Mouse (Mus musculus) urinary bladder, postnatal 4 days (tissue): ENCODE measurements at regions not wholly inside any gene's neighbourhood (a gene's known extent, or its start where the extent isn't known, plus 50 kb on each side); places are given as distances from the start of the nearest gene placed in this dataset.

ENCODE experiments used
- DNase-seq, 2 experiments: peaks; one replicate each; pipeline ENCODE4 v3.0.0; 2021 to 2022; ENCODE audit warnings: low spot score in 2 of 2

DNA sequence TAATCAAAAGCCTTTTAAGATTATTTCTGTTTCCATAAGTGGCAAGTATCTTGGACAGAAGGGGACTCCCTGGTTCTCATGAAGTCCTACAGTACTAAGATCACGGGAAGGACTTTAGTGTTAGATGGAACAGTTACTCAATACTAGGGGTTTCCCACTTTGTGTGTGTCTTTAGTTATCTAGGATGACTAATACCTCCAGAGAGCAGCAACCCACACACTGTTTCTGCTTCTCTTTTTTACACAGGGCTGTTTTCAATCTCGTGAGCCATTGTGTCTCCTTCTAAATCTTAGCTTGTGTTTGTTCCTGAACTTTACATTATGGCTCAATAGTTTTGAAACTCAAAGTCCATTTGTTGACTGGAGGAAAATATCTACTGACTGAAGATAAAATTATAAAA is 496.5 kb upstream of the Impg1 start:
- no peak for DNase-seq

DNA sequence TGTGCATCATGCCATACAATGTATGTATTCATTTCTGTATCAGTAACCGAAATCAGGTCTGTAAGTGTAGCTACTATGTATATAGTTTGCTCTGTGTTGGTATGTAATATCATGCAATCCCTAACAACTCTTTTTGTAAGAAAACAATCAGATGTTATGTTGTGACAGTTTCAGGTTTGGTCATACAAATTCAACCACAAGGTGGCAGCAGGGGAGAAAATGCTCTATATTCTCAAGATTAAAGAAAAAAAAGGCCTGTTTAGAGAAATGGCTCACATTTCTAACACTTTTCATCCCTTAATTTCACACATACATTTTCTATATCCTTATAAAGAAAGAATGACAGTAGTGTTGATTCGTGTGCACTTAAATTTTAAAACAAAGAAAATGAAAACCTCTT is 477.7 kb upstream of the Impg1 start:
- no peak for DNase-seq

DNA sequence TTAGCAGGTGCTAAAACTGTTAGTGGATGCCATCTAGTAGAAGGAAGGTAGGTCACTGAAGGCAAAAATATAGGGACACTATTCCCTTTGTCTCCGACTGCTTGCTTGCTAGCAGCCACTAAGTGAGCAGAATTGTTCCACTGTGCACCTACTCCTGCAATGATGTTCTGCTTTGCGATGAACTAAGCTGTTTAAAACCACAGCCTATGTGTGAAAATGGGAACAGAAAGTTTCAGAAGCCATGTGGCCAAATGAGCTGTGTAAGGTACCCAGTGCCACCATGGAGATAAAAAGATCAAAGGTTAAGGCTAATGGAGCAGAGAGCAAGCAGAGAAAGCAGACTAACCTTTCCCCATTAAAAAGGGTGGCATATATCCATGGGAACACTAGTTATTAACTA is 476.1 kb upstream of the Impg1 start:
- no peak for DNase-seq

DNA sequence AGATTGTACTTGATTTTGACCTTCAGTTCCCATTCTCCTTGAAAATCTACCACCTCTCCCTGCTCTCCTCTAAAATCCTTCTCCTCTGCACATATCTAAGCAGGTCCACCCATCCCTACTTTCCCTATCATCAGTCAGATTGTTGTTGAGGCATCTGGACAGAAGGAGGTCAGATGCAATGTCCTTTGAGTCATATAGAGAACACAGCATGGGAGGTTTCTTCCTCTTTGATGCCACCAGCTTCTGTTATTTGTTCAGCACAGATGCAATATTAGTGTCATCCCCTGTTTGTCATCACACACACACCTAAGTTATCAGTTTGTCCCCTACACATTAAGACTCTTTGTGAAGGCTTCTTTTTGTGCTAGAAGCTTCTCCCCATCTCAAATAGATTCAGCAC is 473.0 kb upstream of the Impg1 start:
- no peak for DNase-seq

DNA sequence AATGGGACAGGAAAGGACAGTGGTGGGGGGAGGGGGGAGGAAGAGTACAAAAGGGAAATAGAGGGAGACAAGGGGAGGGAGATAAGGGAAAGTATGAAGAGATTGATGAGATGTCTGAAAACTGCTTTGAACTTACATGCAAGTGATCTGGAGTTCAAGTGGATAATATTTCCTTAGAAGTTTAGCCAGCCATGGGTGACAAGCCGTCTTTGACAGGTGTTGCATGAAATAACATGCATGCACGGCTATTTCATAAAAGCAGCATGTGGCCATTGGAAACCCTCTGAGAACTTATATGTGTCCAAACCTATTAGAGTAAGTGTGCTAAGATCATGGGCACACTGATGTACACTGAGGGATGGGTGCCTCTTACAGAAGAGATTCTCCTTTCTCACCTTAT is 465.3 kb upstream of the Impg1 start:
- DNase-seq: no peak

DNA sequence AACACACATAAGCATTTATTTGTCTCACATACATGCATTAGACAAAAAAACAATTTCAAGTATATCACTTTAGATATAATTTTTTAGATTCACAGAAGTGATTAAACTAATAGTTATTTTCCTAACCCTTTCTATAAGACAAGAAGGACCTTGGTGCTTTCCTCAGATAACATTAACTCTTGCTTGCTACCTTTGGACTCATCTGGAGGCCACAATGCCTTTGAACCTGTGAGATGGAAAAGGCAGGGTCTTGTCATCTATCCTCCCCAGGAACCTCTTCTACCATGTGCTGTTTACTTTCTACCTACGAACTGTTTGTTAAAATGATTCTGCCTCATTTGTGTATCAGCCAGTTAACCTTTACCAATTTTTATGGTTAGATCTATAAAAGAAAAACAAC is 455.0 kb upstream of the Impg1 start:
- no peak for DNase-seq

DNA sequence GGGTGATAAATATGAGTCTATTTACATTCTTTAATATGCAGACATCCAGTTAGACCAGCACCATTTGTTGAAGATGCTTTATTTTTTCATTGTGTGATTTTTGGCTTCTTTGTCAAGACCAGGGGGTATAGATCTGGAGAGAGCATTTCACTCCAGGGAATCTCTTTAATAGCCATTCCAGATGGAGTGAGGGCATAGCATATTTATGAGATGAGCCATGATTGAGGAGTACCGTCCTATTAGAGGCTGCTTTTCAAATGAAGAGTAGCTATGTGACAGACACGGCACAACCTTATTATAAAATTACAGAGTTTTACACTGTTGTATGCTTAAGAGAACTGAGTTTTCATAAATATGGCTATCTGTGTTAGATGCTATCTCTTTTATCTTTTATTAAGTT is 448.6 kb upstream of the Impg1 start:
- DNase-seq: no peak

DNA sequence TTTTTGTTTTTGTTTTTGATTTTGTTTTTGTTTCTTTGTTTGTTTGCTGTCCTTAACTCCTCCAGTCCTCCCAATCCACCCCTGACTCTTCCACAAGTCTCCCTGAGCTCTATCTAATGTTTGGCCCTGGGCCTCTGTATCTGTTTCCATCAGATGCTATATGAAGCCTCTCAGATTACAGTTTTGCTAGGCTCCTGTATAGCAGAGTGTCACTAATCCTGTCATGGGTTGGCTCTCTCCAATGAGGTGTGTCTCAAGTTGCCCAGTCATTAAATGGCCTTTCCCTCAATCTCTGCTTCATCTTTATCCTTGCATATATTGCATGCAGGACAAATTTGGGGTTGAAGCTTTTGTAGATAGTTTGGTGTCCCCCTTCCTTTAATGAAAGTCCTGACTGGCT is 446.9 kb upstream of the Impg1 start:
- no peak for DNase-seq

DNA sequence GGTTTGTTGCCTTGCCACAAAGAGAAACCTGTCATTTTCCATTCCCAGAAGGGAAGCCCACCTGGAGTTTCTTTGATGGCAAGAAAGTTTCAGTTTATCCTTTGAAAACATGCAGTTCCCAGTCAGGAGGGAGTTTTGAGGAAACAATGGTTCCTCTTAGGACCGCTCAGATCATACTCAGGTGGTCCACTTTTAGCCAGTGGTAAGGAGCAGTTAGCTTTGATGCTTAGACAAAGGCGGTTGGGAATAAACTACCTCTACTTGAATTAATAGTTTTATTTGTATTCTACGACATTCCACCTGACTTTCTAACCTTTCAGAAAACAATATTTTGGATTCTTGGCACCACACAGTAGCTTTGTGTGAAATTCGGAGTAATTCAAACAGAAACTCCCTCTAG is 401.5 kb upstream of the Impg1 start:
- DNase-seq: no peak

DNA sequence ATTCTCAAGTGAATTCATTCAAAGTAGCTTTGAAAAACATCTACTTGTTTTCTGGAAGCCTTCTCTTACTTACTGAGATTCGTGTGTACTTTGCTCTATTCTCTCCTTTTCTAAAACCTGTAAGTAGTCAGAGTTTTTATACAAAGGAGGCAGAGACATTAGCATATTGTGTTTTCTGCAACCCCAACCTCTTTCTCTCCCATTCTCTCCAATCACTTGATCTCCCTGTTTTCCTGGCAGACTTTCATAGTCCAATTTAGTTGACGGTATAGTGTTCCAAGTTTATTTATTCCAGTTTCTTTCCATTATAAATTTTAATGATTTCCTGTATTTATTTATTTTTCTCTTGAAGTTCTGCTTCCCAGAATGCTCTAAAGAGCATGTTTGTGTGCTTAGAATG is 393.7 kb upstream of the Impg1 start:
- DNase-seq: no peak

DNA sequence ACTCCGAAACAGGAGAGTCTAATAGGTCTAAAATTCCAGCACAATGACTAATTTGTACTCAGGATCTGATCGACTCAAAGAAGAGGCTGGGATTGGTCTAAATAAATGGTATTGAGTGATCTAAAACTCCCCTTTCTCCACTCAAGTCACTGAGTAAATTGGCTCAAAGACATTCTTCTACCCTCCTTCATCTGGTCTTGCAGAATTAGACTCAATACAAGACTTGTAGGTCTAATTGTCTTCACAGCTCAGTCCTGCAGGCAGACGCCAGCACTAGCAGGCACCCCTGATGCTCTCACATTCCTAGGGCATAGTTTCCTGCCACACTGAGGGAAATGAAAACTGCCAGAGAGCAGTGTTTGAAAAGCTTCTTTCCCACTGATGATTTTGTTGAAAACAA is 382.9 kb upstream of the Impg1 start:
- no peak for DNase-seq

DNA sequence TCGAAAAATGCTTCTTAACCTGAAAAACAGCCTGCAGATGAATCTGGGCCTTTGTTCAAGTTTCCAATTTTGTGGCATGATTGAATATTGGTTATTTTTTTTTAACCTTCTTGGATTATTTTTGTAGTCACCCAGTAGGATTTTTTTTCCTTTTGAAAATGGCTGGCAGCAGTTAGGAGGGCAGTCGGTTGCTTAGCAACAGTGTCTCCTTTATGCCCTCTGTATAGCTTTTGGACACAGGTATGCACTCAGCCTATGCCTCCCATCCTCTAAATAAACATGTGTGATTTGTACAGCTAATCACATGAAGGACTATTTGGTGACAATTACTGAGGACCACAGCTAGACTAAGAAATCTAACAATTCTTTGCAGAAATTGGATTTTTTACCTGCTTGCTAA is 367.5 kb upstream of the Impg1 start:
- no peak for DNase-seq

DNA sequence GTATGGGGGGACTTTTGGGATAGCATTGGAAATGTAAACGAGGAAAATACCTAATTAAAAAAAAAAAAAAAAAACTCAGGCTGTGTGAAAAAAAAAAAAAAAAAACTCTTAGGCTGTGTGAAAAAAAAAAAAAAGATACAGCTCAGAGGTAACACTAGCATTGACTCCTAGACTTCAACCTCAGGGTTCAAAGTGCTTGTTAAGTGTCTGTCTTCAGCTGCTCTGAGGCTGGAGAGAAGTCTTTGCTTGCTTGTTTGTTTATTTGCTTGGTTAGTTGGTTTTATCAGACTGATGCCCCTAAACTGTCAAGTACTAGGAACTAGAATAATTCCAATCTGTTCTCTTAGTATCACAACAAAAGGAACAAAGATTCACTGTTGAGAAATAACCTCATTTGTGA is 360.1 kb upstream of the Impg1 start:
- DNase-seq: no peak

DNA sequence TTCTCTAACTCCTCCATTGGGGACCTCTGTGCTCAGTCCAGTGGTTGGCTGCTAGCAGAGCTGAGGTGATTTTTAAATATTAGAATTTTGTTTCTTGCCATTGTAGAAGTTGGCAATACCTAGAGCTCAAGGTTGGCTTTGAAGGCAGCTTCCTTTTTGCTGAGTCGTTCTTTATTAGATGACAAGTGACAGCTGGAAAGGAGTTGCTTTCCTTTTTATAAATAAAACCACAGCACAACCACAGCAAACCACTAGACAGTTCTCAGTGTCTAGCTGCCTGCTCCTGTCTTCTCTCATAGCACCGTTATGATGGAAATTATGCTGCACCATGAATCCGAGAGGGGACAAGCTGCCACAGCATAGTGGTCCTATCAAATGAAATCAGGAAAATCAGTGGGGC is 354.8 kb upstream of the Impg1 start:
- no peak for DNase-seq

DNA sequence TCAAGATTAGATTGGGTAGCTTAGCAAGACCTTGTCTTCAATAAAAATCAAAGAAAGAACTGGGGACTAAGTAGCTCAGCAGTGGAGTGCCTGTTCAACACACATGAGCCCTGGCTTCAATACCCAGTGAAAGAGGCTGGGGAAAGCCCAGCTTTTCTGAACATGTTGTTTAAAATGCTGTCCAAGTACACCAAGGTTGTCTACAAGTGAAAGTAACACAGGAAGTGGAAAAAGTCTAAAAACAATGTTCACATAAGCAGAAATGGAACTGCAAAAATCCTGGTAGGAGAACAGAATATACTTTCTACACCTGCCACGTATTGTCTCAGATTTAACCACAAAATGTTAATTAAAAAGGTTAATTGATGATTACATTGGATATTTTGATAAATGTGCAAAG is 353.8 kb upstream of the Impg1 start:
- DNase-seq: no peak

DNA sequence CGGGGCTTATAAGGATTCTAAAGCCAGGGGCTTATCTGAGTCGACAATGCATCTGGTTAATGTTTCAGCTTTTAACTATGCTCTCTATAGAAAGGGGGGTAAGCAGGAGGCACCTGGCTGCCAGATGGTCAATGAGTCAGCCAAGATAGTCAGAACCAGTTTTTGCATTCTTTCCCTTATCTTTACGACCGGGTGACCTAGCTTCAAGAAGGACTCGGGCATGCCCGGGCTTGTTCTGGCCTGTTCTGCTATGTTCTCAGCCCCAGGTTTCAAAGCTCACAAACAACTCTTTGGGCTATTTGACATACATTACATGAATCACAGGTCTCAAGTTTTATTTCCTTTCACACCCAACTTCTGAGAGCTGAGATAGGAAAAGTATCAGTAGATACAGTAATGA is 348.6 kb upstream of the Impg1 start:
- DNase-seq: peak in 1 of 2 experiments; percentile 48

DNA sequence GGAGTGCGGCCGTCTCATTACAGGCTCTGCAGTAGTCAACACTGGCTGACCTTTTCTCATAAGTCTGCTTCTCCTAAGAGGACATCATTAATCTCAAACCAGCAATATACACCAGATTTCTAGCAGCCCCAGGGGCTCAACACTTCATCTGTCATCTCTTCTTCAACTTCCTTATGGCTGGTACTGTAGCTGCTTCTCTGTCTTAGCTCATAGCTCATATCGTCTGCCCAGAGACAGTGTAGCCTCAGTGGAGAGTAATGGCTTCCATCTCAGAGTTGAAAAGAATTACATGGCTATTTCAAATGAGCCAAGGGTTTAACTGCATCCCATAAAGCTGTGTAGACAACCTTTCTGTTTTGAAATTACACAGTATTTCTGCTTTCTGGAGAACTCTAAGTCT is 326.2 kb upstream of the Impg1 start:
- no peak for DNase-seq

DNA sequence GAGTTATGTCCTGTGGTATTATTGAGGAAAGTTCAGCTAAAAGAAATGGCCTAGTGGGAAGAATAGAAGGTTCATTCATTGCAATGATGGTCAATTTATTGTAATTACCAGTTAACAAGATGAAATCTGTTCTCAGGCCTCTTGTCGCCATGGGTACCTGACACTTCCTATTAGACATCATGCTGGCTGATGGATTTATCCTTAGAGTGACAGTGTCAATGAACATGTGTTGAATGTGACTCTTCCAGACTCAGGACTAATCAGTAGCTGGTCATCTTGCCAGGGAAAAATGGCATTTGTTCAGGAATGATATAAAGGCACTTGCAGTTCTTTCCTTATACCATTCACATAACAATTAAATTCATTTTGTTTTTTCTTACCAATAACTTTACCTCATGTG is 309.3 kb upstream of the Impg1 start:
- DNase-seq: no peak

DNA sequence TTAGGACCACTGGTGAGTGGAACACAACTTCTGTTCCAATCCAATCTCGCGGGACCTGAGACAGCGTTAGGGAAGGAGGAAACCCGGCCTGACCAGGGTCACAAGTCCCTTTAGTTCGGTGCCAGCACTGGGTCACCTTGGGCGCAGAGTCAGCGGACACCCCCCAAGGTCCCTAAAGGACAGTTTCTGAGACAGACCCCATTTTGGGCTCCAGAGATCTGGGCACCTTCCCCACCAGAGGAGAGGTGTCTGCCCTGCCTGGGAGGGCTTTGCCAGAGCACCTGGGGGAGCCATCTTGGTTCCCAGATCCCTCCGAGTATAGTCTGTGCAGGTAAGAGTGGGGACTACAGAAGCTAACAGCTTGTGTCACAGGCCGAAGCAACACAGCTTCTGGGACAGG is 270.5 kb upstream of the Impg1 start:
- peak in 1 of 2 experiments; percentile 52 for DNase-seq

DNA sequence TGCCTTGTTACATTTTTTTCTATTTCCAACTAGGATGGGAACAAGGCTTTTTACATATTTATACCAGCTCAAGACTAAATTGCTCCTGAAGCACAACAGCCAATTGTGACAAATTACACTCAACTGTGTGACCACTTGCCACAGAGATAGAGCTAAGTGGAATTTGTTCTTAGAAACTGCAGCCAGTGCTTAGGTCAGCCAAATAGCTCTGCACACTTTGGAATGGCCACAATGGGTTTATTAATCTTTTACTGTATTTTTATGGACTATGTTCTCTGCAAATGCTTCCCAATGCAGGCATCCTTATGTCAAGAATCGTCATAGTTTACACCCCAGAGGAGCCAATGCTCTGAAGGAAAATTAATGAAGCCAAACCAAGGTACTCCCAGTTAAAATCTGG is 267.7 kb upstream of the Impg1 start:
- no peak for DNase-seq

DNA sequence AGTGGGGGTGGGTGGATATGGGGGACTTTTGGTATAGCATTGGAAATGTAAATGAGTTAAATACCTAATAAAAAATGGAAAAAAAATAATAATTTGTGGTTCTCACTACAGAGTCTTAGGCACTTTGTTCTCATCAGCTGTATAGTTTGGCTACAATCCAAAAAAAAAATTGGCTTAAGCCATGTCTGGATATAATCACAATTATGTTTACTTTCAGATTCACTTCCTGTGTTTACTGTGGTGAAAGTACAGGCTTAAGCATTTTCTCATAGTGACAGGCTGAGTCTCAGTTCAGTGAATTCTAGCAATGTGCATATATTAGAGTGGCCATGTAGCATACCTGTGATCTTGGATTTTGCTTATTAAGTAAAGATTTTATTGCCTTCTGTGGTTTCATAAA is 258.4 kb upstream of the Impg1 start:
- DNase-seq: no peak

DNA sequence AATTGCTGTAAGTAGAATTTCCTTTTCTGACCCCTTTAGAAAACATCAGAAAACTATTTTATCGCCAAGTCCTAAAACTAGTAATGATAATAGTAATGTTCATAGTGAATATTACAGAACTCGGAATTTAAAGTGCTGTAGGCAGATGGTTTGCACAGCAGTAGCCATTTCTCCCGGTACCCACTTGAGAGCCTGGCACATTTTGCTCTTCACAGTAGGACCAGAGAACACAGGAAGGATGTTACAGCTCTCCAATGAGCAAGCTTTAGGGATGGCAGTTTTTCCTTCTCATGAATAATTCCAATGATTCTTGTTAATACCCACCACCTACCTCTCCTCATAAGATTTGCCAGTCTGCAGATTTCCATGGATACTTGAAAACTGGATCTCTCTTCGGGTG is 253.2 kb upstream of the Impg1 start:
- DNase-seq: no peak

DNA sequence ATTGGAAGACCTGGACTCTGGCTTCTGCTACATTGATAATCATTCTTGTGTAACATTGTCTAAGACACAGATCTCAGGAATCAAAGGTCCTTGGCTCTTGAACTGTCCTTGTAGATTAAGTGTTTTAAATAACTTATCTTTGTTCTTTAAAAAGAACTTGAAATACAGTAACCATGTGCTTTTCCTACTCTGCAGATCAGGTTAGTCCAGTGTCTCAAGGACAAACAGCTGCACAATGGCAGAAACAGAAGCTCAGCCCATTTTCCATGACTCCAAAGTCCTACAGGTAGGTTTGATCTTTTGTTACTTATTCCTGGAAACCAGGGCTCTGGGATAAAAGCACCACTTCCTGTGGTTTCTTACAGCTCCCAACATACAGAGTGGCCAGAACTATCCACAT is 244.5 kb upstream of the Impg1 start:
- no peak for DNase-seq

DNA sequence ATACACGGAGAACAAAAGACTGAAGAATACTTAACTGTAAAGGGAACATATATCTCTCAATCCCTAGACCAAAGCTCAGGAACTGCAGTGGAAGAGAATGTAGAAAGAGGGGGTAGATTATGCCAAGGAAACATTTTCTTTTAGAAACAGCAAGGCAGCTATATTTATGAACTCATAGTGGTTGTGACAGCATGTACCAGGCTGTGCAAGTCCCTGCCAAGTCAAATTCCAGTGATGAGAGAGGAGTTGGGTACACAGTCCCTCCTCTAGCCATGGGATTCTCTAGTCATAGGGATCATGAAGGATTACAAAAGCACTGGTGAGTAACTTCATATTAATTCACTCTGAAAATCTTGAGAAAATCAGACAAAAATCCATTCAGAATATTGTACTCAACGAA is 240.0 kb upstream of the Impg1 start:
- DNase-seq: no peak

DNA sequence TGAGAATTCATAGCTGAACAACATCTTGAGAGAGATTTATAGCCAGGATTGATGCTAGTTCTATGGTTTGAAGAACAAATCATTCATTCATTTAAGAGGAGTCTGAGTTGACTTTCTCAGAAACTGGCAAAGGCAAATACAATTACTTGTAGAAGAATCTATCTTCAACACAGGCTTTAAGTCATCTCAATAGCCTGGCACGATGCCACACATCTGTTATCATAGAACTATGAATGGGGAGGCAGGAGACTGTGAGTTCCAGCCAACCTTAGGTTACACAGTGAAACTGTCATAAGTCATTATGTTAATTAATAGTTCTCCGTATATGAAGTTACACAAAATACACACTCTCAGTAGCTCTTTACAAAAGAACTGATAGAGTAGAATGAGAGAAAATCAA is 231.9 kb upstream of the Impg1 start:
- DNase-seq: no peak
